Mouse (Mus musculus): ENCODE measurements at regions not wholly inside any gene's neighbourhood (a gene's known extent, or its start where the extent isn't known, plus 50 kb on each side); places are given as distances from the start of the nearest gene placed in this dataset.

DNA sequence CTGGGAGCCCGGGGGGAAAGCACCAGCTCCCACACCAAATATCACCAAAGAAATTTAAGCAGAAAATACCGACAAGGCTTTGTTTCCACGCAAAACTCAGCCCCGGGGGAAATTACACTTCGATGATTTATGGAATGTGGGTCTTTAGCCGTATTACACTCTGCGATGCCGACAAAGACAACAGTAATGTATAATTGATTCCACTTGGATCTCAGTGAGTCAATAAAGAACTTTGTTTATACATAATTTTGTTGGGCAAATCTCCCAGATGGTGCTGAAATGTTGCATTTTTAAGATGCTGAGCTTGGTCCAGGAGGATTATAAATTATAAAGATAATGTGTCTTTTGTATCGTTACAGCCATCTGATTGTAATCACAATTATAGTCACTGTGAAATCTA, 59.1 kb upstream of the Dock1 start:
- TF ChIP-seq MAFK (IDR thresholded peaks at IDR 0.05; ENCODE audit: insufficient replicate concordance, low read length) (no peak), NELFE (IDR thresholded peaks at IDR 0.05; ENCODE audit: low read depth, low read length) (no peak), ZKSCAN1 (IDR thresholded peaks at IDR 0.05; ENCODE audit: borderline replicate concordance, low read depth, low read length) (no peak), KAT2A (IDR thresholded peaks at IDR 0.05; ENCODE audit: insufficient replicate concordance, low read length) (no peak), MXI1 (IDR thresholded peaks at IDR 0.05; ENCODE audit: low read depth, low read length) (no peak), CHD1 (IDR thresholded peaks at IDR 0.05; ENCODE audit: low read depth, low read length) (no peak), ELF1 (IDR thresholded peaks at IDR 0.05; ENCODE audit: low read depth, low read length) (no peak), MAZ (IDR thresholded peaks at IDR 0.05; ENCODE audit: low read depth, low read length) (no peak), MYC (IDR thresholded peaks at IDR 0.05; ENCODE audit: low read depth, low read length) (no peak), HCFC1 (IDR thresholded peaks at IDR 0.05; ENCODE audit: low read depth, low read length) (no peak), CTCF (conservative IDR thresholded peaks at IDR 0.05 in 1 of 2, IDR thresholded peaks at IDR 0.05 in 1 of 2; ENCODE audit: low read depth in 2 of 2, low read length in 2 of 2) (no peak)
- Histone ChIP-seq H3K9me3 (replicated peaks; ENCODE audit: low read length) (peaks cover 81% of the 10 kb centered on the region), H3K27me3 (replicated peaks) (no peaks in the 10 kb centered on the region), H3K36me3 (replicated peaks in 1 of 2; ENCODE audit: control insufficient read depth in 1 of 2, insufficient read depth in 1 of 2, low read length in 1 of 2) (no peaks in the 10 kb centered on the region), H3K4me1 (ENCODE audit: control insufficient read depth in 1 of 2, insufficient read depth in 2 of 2) (no peaks in the 10 kb centered on the region), H3K9ac (ENCODE audit: insufficient read depth, low read depth) (no peak overlapping the region), H3K27ac (ENCODE audit: insufficient read depth, low read depth) (no peak overlapping the region), H3K79me2 (replicated peaks; ENCODE audit: control insufficient read depth, extremely low read depth, insufficient read depth, poor library complexity, severe bottlenecking) (no peaks in the 10 kb centered on the region), H3K4me2 (ENCODE audit: insufficient read depth, low read depth, poor library complexity, severe bottlenecking) (no peak overlapping the region), H3K4me3 (replicated peaks in 1 of 3; ENCODE audit: low read depth in 2 of 3, low read length in 2 of 3, poor library complexity in 1 of 3) (no peak overlapping the region)
- dilution Hi-C loops (cut with MboI; ENCODE audit: extremely low pct_ligation_motif_present, extremely low pct_unique_long_range_greater_than_20kb, low sequenced_read_pairs), result no loop called here
- in situ Hi-C loops (cut with MboI; ENCODE audit: low pct_ligation_motif_present, low pct_unique_long_range_greater_than_20kb, low sequenced_read_pairs), result no loop called here
- no peak for DNase-seq (ENCODE audit: extremely low read depth)

GRCm38 (mm10) chr7:134612175-134612633, 58.2 kb upstream of the Dock1 start:
- TF ChIP-seq NRF1 (IDR thresholded peaks at IDR 0.05; ENCODE audit: low read depth, low read length) (no peak), ZMIZ1 (IDR thresholded peaks at IDR 0.05; ENCODE audit: low read depth, low read length) (no peak), ZKSCAN1 (IDR thresholded peaks at IDR 0.05; ENCODE audit: borderline replicate concordance, low read depth, low read length) (no peak), MYC (IDR thresholded peaks at IDR 0.05; ENCODE audit: low read depth, low read length) (no peak), ZC3H11A (IDR thresholded peaks at IDR 0.05; ENCODE audit: low read depth, low read length) (no peak), MAZ (IDR thresholded peaks at IDR 0.05; ENCODE audit: low read depth, low read length) (no peak), HCFC1 (IDR thresholded peaks at IDR 0.05; ENCODE audit: low read depth, low read length) (no peak), NELFE (IDR thresholded peaks at IDR 0.05; ENCODE audit: low read depth, low read length) (no peak), USF1 (IDR thresholded peaks at IDR 0.05; ENCODE audit: low read depth, low read length) (no peak), CHD2 (IDR thresholded peaks at IDR 0.05; ENCODE audit: low read length) (no peak), RCOR1 (conservative IDR thresholded peaks at IDR 0.05; ENCODE audit: low read depth, low read length) (no peak), MAX (IDR thresholded peaks at IDR 0.05; ENCODE audit: low read length) (no peak)
- H3K4me1 ChIP-seq (ENCODE audit: control insufficient read depth in 1 of 2, insufficient read depth in 2 of 2), result no peaks in the 10 kb centered on the region
- in situ Hi-C loops (cut with MboI; ENCODE audit: low pct_ligation_motif_present, low pct_unique_long_range_greater_than_20kb, low sequenced_read_pairs) (no loop called here), dilution Hi-C loops (cut with MboI; ENCODE audit: extremely low pct_ligation_motif_present, extremely low pct_unique_long_range_greater_than_20kb, low sequenced_read_pairs) (no loop called here)
- no peak overlapping the region for H3K4me3 ChIP-seq (replicated peaks in 1 of 3; ENCODE audit: low read depth in 2 of 3, low read length in 2 of 3, poor library complexity in 1 of 3)
- H3K4me2 ChIP-seq (ENCODE audit: insufficient read depth, low read depth, poor library complexity, severe bottlenecking), result no peak overlapping the region
- DNase-seq (ENCODE audit: extremely low read depth), result no peak
- no peaks in the 10 kb centered on the region for H3K79me2 ChIP-seq (replicated peaks; ENCODE audit: control insufficient read depth, extremely low read depth, insufficient read depth, poor library complexity, severe bottlenecking)
- peaks cover 83% of the 10 kb centered on the region for H3K9me3 ChIP-seq (replicated peaks; ENCODE audit: low read length)
- H3K27ac ChIP-seq (ENCODE audit: insufficient read depth, low read depth), result no peak overlapping the region
- H3K9ac ChIP-seq (ENCODE audit: insufficient read depth, low read depth), result no peak overlapping the region
- no peaks in the 10 kb centered on the region for H3K36me3 ChIP-seq (replicated peaks in 1 of 2; ENCODE audit: control insufficient read depth in 1 of 2, insufficient read depth in 1 of 2, low read length in 1 of 2)
- H3K27me3 ChIP-seq (replicated peaks), result no peaks in the 10 kb centered on the region
